Mouse (Mus musculus) cortical plate, adult 2 months (tissue): ENCODE measurements around the gene Abcb1a. TPM values are rescaled to one million over a fixed set of nuclear protein-coding genes. Genes with fewer than 3 reads are reported as not detected.

Experiments used
- H3K27ac ChIP-seq: fragments of 200-500 bp; 2 replicates; pipeline ENCODE4 v1.5.1; 2012; ENCODE audit warnings: low read length, control low read depth, inconsistent platforms; ENCODE audit not compliant: insufficient read depth
- H3K4me1 ChIP-seq: fragments of 200-500 bp; 2 replicates; pipeline ENCODE4 v1.6.1; 2011; ENCODE audit warnings: low read length; ENCODE audit not compliant: control insufficient read depth, insufficient read depth
- H3K4me3 ChIP-seq: fragments of 200-500 bp; 2 replicates; pipeline ENCODE4 v1.5.1; 2011; ENCODE audit warnings: mild to moderate bottlenecking, low read length, control low read depth; ENCODE audit not compliant: insufficient read depth
- CTCF ChIP-seq: fragments of 200-500 bp; IDR thresholded peaks from 2 replicates; pipeline ENCODE4 v1.5.1; 2011; ENCODE audit warnings: mild to moderate bottlenecking, control low read depth, low read length; ENCODE audit not compliant: insufficient read depth; ENCODE audit errors: extremely low read depth
- POLR2A ChIP-seq: fragments of 200-500 bp; IDR thresholded peaks from 2 replicates; pipeline ENCODE4 v1.6.1; 2011; ENCODE audit warnings: mild to moderate bottlenecking, low read length, control low read depth; ENCODE audit not compliant: insufficient read depth; ENCODE audit errors: extremely low read depth
- polyA plus RNA-seq: library from polyadenylated mRNA; depleted of rRNA; stranded (reverse); fragments of >200 nt; gene quantifications from 2 replicates; pipeline ENCODE4 v1.2.3, GENCODE M21; 2012; rRNA removed

The Abcb1a gene
- polyA plus RNA-seq, 1 experiment: 25.1 TPM

DNA sequence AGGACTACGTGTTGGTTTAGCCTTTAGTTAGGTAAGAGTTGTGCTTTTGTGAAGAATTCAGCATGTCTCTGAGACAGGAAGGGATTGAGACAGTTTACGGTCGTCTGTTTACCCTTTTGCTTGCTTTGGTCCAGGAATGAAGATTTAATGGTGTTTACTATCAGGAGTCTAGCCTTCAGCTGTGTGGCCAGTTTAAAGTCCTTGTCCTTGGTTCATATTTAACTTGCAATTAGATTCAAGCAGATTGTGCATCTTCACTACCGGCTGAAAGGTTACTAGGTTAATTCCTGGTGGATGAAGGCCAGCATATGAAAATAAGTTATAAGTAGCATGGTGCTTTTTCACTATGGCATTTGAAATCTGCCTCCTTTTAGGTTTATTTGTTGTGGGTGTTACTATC is 132.4 kb downstream of the Abcb1a start:
- no peak overlapping the region for H3K4me3 ChIP-seq
- no peaks in the 10 kb centered on the region for H3K4me1 ChIP-seq
- no peak overlapping the region for H3K27ac ChIP-seq
- no peak for TF ChIP-seq CTCF
- no peak for TF ChIP-seq POLR2A

Other genes with a start within 250 kb of the Abcb1a start
- 2.4 and 2.5 TPM in 2 replicates for gene Dbf4, start 237.4 kb upstream of the Abcb1a start, polyA plus RNA-seq
- 11.2 and 12.3 TPM in 2 replicates for gene Slc25a40, start 237.2 kb upstream of the Abcb1a start, polyA plus RNA-seq
- 19.8 and 22.3 TPM in 2 replicates for gene Rundc3b, start 37.1 kb upstream of the Abcb1a start, polyA plus RNA-seq
- 2.9 and 3.5 TPM in 2 replicates for gene Abcb1b, start 138.1 kb downstream of the Abcb1a start, polyA plus RNA-seq
- gene Abcb4, start 233.6 kb downstream of the Abcb1a start, polyA plus RNA-seq: 3.9 and 4.1 TPM in 2 replicates